Mouse (Mus musculus) inflammation-experienced regulatory T-cells, adult 6 months (primary cell): ENCODE data around the gene Specc1. TPM values are rescaled to one million over a fixed set of nuclear protein-coding genes. Genes with fewer than 3 reads are reported as not detected.
"Not testable (repeated sequence)": the region's sequence is repeated elsewhere in the genome, so short reads cannot be mapped to it uniquely, and the experiment has no call there.

ENCODE experiments used
- ATAC-seq: one replicate; pipeline ENCODE4 v1.8.0; 2017
- polyA plus RNA-seq, 3 experiments: library from polyadenylated mRNA; unstranded; fragments of 100-300 nt; shearing (Covaris generic); gene quantifications; one replicate each; pipeline ENCODE4 v1.2.1; 2017

Specc1 gene
- polyA plus RNA-seq, result 1 to 10 TPM in 2 of 3 experiments, under 1 TPM in 1; 0.87 to 6.0 (median 3.3) TPM

- ATAC-seq, result peak; percentile 99
Observed at GRCm38 (mm10) chr11:61956572-61957295, at the start of gene Specc1. Gene Specc1, plus strand, starts transcription at chr11:61956763.

- ATAC-seq, result no peak
Observed at GRCm38 (mm10) chr11:61908315-61908714, 48.2 kb upstream of the Specc1 start.

- ATAC-seq, result no peak
Observed at GRCm38 (mm10) chr11:61919702-61920101, 36.9 kb upstream of the Specc1 start.

- no peak for ATAC-seq
Observed at GRCm38 (mm10) chr11:61923309-61923708, 33.3 kb upstream of the Specc1 start.

- ATAC-seq, result peak; percentile 8
Observed at GRCm38 (mm10) chr11:61929323-61930097, 27.1 kb upstream of the Specc1 start.

- ATAC-seq, result peak; percentile 92
Observed at GRCm38 (mm10) chr11:61930098-61930517, 26.5 kb upstream of the Specc1 start, which contains the start of gene Akap10. Gene Akap10, minus strand, starts transcription at chr11:61930252.

GRCm38 (mm10) chr11:61930640-61931586, 25.6 kb upstream of the Specc1 start:
- ATAC-seq, result peak; percentile 5

GRCm38 (mm10) chr11:61937761-61938160, 18.8 kb upstream of the Specc1 start:
- ATAC-seq, result no peak

- ATAC-seq, result no peak
Observed at GRCm38 (mm10) chr11:61942903-61943302, 13.7 kb upstream of the Specc1 start.

GRCm38 (mm10) chr11:61944417-61944816, 12.1 kb upstream of the Specc1 start:
- ATAC-seq, result no peak

GRCm38 (mm10) chr11:61946608-61947007, 10.0 kb upstream of the Specc1 start:
- ATAC-seq, result no peak

GRCm38 (mm10) chr11:61949315-61949714, 7.2 kb upstream of the Specc1 start:
- peak; percentile 56 for ATAC-seq

GRCm38 (mm10) chr11:61950632-61951031, 5.9 kb upstream of the Specc1 start:
- peak; percentile 74 for ATAC-seq

- no peak for ATAC-seq
Observed at GRCm38 (mm10) chr11:61955136-61955535, 1.4 kb upstream of the Specc1 start.

GRCm38 (mm10) chr11:61955951-61956350, 612 bp upstream of the Specc1 start:
- no peak for ATAC-seq

GRCm38 (mm10) chr11:61957296-61957813, 792 bp downstream of the Specc1 start:
- ATAC-seq, result peak; percentile 35

- not testable (repeated sequence) for ATAC-seq
Observed at GRCm38 (mm10) chr11:61958706-61959105, 2.1 kb downstream of the Specc1 start.

GRCm38 (mm10) chr11:61960096-61960495, 3.5 kb downstream of the Specc1 start:
- ATAC-seq, result no peak

GRCm38 (mm10) chr11:61962684-61963083, 6.1 kb downstream of the Specc1 start:
- ATAC-seq, result no peak

GRCm38 (mm10) chr11:61963193-61963592, 6.6 kb downstream of the Specc1 start:
- ATAC-seq, result no peak

GRCm38 (mm10) chr11:61964611-61965010, 8.0 kb downstream of the Specc1 start:
- no peak for ATAC-seq

- ATAC-seq, result no peak
Observed at GRCm38 (mm10) chr11:61967034-61967433, 10.5 kb downstream of the Specc1 start.
